Mouse (Mus musculus) neural tube, embryonic 13.5 days (tissue): ENCODE data around the gene Smyd2. TPM values are rescaled to one million over a fixed set of nuclear protein-coding genes. Genes with fewer than 3 reads are reported as not detected.

Source experiments
- ATAC-seq: fragments of 200-750 bp; cut with Nextera tagmentation; 2 replicates; pipeline ENCODE4 v1.8.0; 2017; ENCODE audit warnings: low read depth, mild to moderate bottlenecking, moderate TSS enrichment, moderate library complexity
- H3K27ac ChIP-seq: fragments of 300-500 bp; sonication (generic); replicated peaks from 2 replicates; pipeline ENCODE4 v1.5.1; 2015; ENCODE audit warnings: moderate library complexity, mild to moderate bottlenecking, inconsistent platforms
- H3K27me3 ChIP-seq: fragments of 300-500 bp; sonication (generic); 2 replicates; pipeline ENCODE4 v1.6.1; 2015; ENCODE audit warnings: mild to moderate bottlenecking, inconsistent platforms
- H3K36me3 ChIP-seq: fragments of 300-500 bp; sonication (generic); 2 replicates; pipeline ENCODE4 v1.6.1; 2015; ENCODE audit warnings: mild to moderate bottlenecking, inconsistent platforms
- H3K4me1 ChIP-seq: fragments of 300-500 bp; sonication (generic); replicated peaks from 2 replicates; pipeline ENCODE4 v1.6.1; 2015; ENCODE audit warnings: inconsistent platforms
- H3K4me2 ChIP-seq: fragments of 300-500 bp; sonication (generic); 2 replicates; pipeline ENCODE4 v1.6.1; 2015; ENCODE audit warnings: inconsistent platforms, mild to moderate bottlenecking, moderate library complexity
- H3K4me3 ChIP-seq: fragments of 300-500 bp; sonication (generic); 2 replicates; pipeline ENCODE4 v1.5.1; 2015; ENCODE audit warnings: mild to moderate bottlenecking, inconsistent platforms
- H3K9ac ChIP-seq: fragments of 300-500 bp; sonication (generic); 2 replicates; pipeline ENCODE4 v1.6.1; 2015; ENCODE audit warnings: moderate library complexity, mild to moderate bottlenecking, inconsistent platforms
- H3K9me3 ChIP-seq: fragments of 300-500 bp; sonication (generic); 2 replicates; pipeline ENCODE4 v1.6.1; 2016; ENCODE audit warnings: inconsistent platforms
- WGBS: fragments of 180-500 bp; shearing (Covaris S2); methylation state at CpG from one replicate; pipeline ENCODE4 v1.1.7; 2015; 5-methylcytosine and 5-hydroxymethylcytosine counted together
- polyA plus RNA-seq: library from polyadenylated mRNA; unstranded; fragments of >200 nt; fragmentation: Nextera tagmentation; extraction: Ambion mirVana; gene quantifications from 2 replicates; pipeline ENCODE4 v1.2.1, GENCODE M21; 2015

The Smyd2 gene
- polyA plus RNA-seq, result 58.6 and 73.1 TPM in 2 replicates

GRCm38 (mm10) chr1:189921818-189922592, at the start of gene Smyd2:
Smyd2 (minus strand) TSS chr1:189922363.
- Histone ChIP-seq H3K27me3 (peaks cover 12% of the 10 kb centered on the region; the same call in 1 of the 2 replicates), H3K4me1 (peaks cover 22% of the 10 kb centered on the region), H3K36me3 (no peaks in the 10 kb centered on the region), H3K27ac (peak within 1 kb of the TSS; percentile 33; the same call in 1 of the 2 replicates), H3K4me2 (peak within 1 kb of the TSS; percentile 98), H3K4me3 (peak within 1 kb of the TSS; percentile 79), H3K9me3 (no peaks in the 10 kb centered on the region), H3K9ac (peak within 1 kb of the TSS; percentile 83)
- WGBS, result under 1% methylated on average over 84 of the region's 90 CpGs
- peak; percentile 92 for ATAC-seq

DNA sequence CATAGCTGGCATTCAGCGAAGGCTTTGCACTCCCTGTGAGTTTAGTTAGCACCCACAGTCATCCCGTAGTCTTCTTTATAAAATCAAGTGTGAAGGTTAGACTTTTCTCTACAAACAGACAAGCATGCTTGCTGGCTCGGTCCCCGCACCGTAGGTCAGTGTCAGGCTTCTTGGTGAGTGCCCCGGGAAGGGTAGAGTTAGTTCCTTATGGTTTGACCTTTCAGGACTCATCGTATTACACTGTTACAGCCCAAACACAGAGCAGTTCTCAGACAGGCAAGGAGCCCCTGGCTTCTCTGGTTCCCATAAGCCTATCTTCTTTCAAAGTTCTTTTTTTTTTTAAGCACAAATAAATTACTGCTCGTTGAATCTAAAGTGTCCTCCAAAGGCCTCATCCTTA, 48.2 kb upstream of the Smyd2 start:
- no peaks in the 10 kb centered on the region for H3K36me3 ChIP-seq
- WGBS, result 89% methylated on average over 8 of the region's 8 CpGs
- no peak overlapping the region for H3K27ac ChIP-seq

DNA sequence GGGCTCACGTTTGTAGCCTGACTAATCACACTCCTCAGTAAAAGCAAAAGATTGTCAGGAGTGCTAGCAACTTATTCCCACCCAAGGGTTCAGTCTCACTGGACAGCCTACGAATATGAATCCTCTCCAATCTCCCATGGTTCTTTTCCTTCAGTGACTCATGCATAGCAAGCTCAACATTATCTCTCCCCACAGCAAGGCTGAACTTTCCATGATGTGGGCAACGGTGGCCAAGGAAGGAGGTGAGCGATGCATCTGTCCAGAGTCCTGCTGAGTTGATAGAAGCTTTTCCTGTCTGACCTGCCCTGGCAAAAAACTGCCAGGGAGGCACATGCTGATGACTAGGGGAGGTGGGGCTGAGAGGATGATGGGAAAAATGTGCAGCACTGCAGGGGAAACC, 45.9 kb upstream of the Smyd2 start:
- Histone ChIP-seq H3K9me3 (no peaks in the 10 kb centered on the region), H3K9ac (no peak overlapping the region), H3K4me3 (no peak overlapping the region), H3K36me3 (no peaks in the 10 kb centered on the region), H3K4me2 (no peak overlapping the region), H3K27ac (no peak overlapping the region), H3K27me3 (no peaks in the 10 kb centered on the region), H3K4me1 (peaks cover 4% of the 10 kb centered on the region)
- no peak for ATAC-seq
- 79% methylated on average over 4 of the region's 4 CpGs for WGBS

More for the DNA sequence above, 48.2 kb upstream of the Smyd2 start:
- Histone ChIP-seq H3K4me2 (no peak overlapping the region), H3K9ac (no peak overlapping the region), H3K4me3 (no peak overlapping the region), H3K9me3 (no peaks in the 10 kb centered on the region), H3K4me1 (peaks cover 4% of the 10 kb centered on the region), H3K27me3 (no peaks in the 10 kb centered on the region)
- ATAC-seq, result no peak

GRCm38 (mm10) chr1:189960481-189960880, 38.3 kb upstream of the Smyd2 start:
- Histone ChIP-seq H3K36me3 (no peaks in the 10 kb centered on the region), H3K4me3 (no peak overlapping the region), H3K4me1 (no peaks in the 10 kb centered on the region), H3K27ac (no peak overlapping the region), H3K27me3 (no peaks in the 10 kb centered on the region), H3K9me3 (no peaks in the 10 kb centered on the region), H3K9ac (no peak overlapping the region), H3K4me2 (no peak overlapping the region)
- 75% methylated on average over 5 of the region's 5 CpGs for WGBS
- no peak for ATAC-seq

GRCm38 (mm10) chr1:189959802-189960201, 37.6 kb upstream of the Smyd2 start:
- Histone ChIP-seq H3K4me1 (no peaks in the 10 kb centered on the region), H3K4me2 (no peak overlapping the region), H3K27me3 (no peaks in the 10 kb centered on the region), H3K9ac (no peak overlapping the region), H3K4me3 (no peak overlapping the region), H3K9me3 (no peaks in the 10 kb centered on the region), H3K36me3 (no peaks in the 10 kb centered on the region), H3K27ac (no peak overlapping the region)
- no peak for ATAC-seq
- WGBS, result 89% methylated on average over 8 of the region's 8 CpGs

- Histone ChIP-seq H3K9me3 (no peaks in the 10 kb centered on the region), H3K27me3 (no peaks in the 10 kb centered on the region), H3K27ac (no peak overlapping the region), H3K4me1 (no peaks in the 10 kb centered on the region), H3K9ac (no peak overlapping the region), H3K4me3 (no peak overlapping the region), H3K36me3 (no peaks in the 10 kb centered on the region), H3K4me2 (no peak overlapping the region)
- ATAC-seq, result no peak
- 82% methylated on average over 6 of the region's 6 CpGs for WGBS
Observed at GRCm38 (mm10) chr1:189951861-189952260, 29.7 kb upstream of the Smyd2 start.

DNA sequence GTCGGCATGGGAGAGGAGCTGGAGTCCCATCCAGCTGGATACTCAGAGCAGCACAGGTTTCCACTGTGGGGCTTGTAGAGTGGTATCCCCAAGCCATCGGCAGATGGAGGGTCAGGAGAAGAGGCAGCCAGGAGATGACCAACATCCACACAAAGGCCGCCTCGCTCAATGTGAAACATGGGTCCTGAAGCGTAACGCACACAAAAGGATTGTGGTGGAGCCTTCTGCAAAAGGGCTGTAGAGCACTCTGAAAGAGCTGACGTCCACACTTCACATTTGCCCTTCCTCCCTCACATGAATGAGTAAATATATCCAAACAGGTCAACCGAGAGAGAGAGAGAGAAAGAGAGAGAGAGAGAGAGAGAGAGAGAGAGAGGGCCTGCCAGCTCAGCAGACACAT, 25.2 kb upstream of the Smyd2 start:
- no peak for ATAC-seq
- no peaks in the 10 kb centered on the region for H3K36me3 ChIP-seq
- WGBS, result 70% methylated on average over 8 of the region's 8 CpGs

DNA sequence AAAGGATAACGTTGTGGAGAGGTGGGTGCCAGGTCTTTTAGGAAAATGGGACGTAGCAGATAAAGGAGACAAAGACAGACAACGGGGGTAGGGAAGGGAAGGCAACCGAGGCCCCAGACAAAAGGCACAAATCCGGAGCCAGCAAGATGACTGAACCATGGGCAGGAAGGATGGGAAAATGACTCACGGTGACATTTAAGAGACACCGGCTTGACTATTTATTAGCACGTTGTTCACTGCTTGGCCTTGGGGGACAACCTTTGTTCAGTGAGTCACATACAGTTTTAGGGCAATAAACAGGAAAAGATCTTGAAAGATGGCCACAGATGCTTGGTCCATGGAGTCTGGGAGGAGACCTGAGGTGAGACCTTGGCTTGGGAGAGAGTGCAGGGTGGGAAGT, 24.0 kb upstream of the Smyd2 start:
- Histone ChIP-seq H3K27me3 (no peaks in the 10 kb centered on the region), H3K36me3 (no peaks in the 10 kb centered on the region), H3K9me3 (no peaks in the 10 kb centered on the region), H3K4me3 (no peak overlapping the region), H3K27ac (no peak overlapping the region), H3K4me1 (no peaks in the 10 kb centered on the region), H3K4me2 (no peak overlapping the region), H3K9ac (no peak overlapping the region)
- ATAC-seq, result no peak
- WGBS, result 80% methylated on average over 8 of the region's 8 CpGs

More for the DNA sequence above, 25.2 kb upstream of the Smyd2 start:
- no peaks in the 10 kb centered on the region for H3K27me3 ChIP-seq
- no peak overlapping the region for H3K4me3 ChIP-seq
- no peaks in the 10 kb centered on the region for H3K9me3 ChIP-seq
- no peak overlapping the region for H3K4me2 ChIP-seq
- H3K4me1 ChIP-seq, result no peaks in the 10 kb centered on the region
- no peak overlapping the region for H3K27ac ChIP-seq
- H3K9ac ChIP-seq, result no peak overlapping the region

GRCm38 (mm10) chr1:189941786-189942185, 19.6 kb upstream of the Smyd2 start:
- H3K4me3 ChIP-seq, result no peak overlapping the region
- H3K9me3 ChIP-seq, result no peaks in the 10 kb centered on the region
- no peak overlapping the region for H3K9ac ChIP-seq
- ATAC-seq, result no peak
- whole genome bisulfite sequencing, result 87% methylated on average over 5 of the region's 5 CpGs
- no peak overlapping the region for H3K4me2 ChIP-seq
- no peaks in the 10 kb centered on the region for H3K27me3 ChIP-seq
- H3K27ac ChIP-seq, result no peak overlapping the region
- no peaks in the 10 kb centered on the region for H3K4me1 ChIP-seq
- no peaks in the 10 kb centered on the region for H3K36me3 ChIP-seq

- no peak overlapping the region for H3K4me2 ChIP-seq
- no peaks in the 10 kb centered on the region; the same call in 1 of the 2 replicates for H3K27me3 ChIP-seq
- no peak overlapping the region for H3K9ac ChIP-seq
- H3K27ac ChIP-seq, result no peak overlapping the region
- no peaks in the 10 kb centered on the region for H3K9me3 ChIP-seq
- no peak overlapping the region for H3K4me3 ChIP-seq
- no peaks in the 10 kb centered on the region for H3K4me1 ChIP-seq
- no peaks in the 10 kb centered on the region for H3K36me3 ChIP-seq
- no peak for ATAC-seq
- 79% methylated on average over 10 of the region's 10 CpGs for WGBS
Observed at GRCm38 (mm10) chr1:189936436-189937105, 14.4 kb upstream of the Smyd2 start.

DNA sequence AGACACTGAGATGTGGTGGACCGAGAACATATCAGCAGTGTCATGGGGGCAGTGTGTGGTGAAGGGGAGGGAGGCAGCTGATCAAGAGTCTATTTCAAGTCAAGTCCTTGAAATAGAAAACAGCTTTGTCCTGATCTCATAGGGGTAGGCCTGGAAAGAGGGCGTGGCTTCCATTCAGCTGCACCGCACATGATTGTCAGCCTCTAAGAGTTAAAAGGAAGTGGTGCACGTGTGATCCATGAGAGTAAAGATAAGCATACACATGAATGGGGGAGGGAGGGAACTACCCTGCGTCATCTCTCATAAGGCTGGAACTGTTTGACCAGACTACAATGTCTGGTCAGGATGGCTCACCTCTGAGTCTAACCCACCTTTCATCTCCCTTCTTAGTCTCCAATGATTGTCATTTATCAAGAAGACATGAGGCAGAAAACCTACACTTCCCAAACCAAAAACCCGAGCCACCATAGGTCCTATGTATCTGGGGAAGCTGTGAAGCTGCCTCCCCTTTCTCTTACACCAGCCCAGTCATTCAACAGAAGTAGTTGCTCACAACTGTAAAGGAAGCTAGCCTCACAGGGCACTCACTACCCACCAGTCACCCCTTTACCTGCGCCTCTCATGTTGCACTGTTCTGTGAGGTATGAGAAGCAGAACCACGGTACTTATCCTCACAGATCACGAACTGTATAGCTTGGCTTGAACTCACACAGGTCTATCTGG, 11.5 kb upstream of the Smyd2 start:
- 84% methylated on average over 9 of the region's 9 CpGs for WGBS
- ATAC-seq, result no peak
- Histone ChIP-seq H3K36me3 (no peaks in the 10 kb centered on the region), H3K9me3 (no peaks in the 10 kb centered on the region), H3K9ac (no peak overlapping the region), H3K4me3 (no peak overlapping the region), H3K4me2 (no peak overlapping the region), H3K27me3 (no peaks in the 10 kb centered on the region; the same call in 1 of the 2 replicates), H3K27ac (no peak overlapping the region), H3K4me1 (no peaks in the 10 kb centered on the region)

- no peak for ATAC-seq
- Histone ChIP-seq H3K36me3 (no peaks in the 10 kb centered on the region), H3K9me3 (no peaks in the 10 kb centered on the region), H3K27ac (no peak overlapping the region), H3K27me3 (no peaks in the 10 kb centered on the region; the same call in 1 of the 2 replicates), H3K4me2 (no peak overlapping the region), H3K4me3 (no peak overlapping the region), H3K4me1 (no peaks in the 10 kb centered on the region; the same call in 1 of the 2 replicates), H3K9ac (no peak overlapping the region)
- WGBS, result 54% methylated on average over 7 of the region's 7 CpGs
Observed at GRCm38 (mm10) chr1:189932976-189933375, 10.8 kb upstream of the Smyd2 start.
